Mouse (Mus musculus) gastrocnemius, adult 2 months (tissue): Measurements from ENCODE around the gene Psmd2. TPM values are rescaled to one million over a fixed set of nuclear protein-coding genes. Genes with fewer than 3 reads are reported as not detected.

Experiments
- DNase-seq: peaks from one replicate; pipeline ENCODE4 v3.0.0; 2022
- H3K27ac ChIP-seq: fragments of 200-600 bp; 2 replicates; pipeline ENCODE4 v1.8.1; 2022; ENCODE audit warnings: mild to moderate bottlenecking
- H3K4me3 ChIP-seq: fragments of 200-600 bp; 2 replicates; pipeline ENCODE4 v1.8.1; 2022; ENCODE audit warnings: mild to moderate bottlenecking, moderate library complexity
- CTCF ChIP-seq: fragments of 200-600 bp; IDR thresholded peaks from 2 replicates; pipeline ENCODE4 v1.8.1; 2022; ENCODE audit warnings: antibody characterized with exemption, mild to moderate bottlenecking, moderate library complexity
- intact Hi-C: fragments of 180-260 bp; cut with DNase I; formaldehyde crosslinking; loops from one replicate; pipeline ENCODE4 v1.15.1; 2025
- microRNA-seq: library from miRNA; unstranded; fragments of <30 nt; microRNA quantifications from one replicate; pipeline ENCODE4 v1.2.0, GENCODE M21; 2021
- total RNA-seq, 2 experiments: library from RNA; stranded (reverse); gene quantifications; 2 replicates each; pipeline ENCODE4 v1.2.3; 2021

The Psmd2 gene
- total RNA-seq, 2 experiments from 2014 or later, result 223 to 253 TPM

DNA sequence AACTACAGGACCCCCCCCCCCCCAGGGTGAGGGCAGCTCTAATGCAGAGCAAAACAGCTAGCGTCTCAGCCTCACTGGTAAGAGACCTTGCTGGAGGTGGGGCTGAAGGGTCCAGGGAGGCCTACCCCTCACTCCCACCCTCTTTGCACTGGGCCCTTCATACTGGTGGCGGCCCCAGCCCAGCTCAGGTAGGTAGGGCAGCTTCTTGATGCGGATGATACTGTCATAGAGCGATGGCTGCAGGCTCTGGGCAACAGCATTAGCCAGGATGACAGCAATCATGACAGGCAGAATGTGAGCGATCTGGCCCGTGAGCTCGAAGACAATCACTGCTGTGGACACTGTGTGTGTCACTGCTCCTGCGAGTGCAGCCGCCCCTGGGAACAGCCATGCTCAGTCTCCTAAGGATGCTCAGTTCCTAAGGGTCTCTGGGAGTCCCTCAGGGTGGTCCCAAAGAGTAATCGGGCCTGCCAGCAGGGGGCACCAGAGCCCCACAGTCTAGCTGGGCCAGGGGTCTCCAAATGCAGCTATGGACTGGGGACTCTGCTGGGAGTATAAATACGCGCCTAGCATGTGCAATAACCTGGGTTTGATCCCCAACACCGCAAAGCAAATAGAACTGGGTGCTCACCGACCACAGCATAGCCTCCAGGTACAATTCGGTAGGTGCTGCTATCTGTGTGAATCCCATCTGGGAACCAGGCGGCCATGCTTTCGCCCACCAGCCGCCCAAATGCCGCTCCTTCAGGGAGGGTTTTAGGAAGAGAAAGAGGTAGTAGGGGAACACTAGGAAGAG is 57.7 kb downstream of the Psmd2 start:
- intact Hi-C loops, result no loop called here
- Histone ChIP-seq H3K4me3 (no peak overlapping the region), H3K27ac (no peak overlapping the region)
- TF ChIP-seq CTCF, result peak; percentile 76
- DNase-seq, result peak; percentile 41

- intact Hi-C loops, result no loop called here
- no peak for TF ChIP-seq CTCF
- no peak for DNase-seq
- no peak overlapping the region for H3K27ac ChIP-seq
- no peak overlapping the region for H3K4me3 ChIP-seq
These were observed 58.9 kb downstream of the Psmd2 start for GRCm38 (mm10) chr16:20710370-20710769.

DNA sequence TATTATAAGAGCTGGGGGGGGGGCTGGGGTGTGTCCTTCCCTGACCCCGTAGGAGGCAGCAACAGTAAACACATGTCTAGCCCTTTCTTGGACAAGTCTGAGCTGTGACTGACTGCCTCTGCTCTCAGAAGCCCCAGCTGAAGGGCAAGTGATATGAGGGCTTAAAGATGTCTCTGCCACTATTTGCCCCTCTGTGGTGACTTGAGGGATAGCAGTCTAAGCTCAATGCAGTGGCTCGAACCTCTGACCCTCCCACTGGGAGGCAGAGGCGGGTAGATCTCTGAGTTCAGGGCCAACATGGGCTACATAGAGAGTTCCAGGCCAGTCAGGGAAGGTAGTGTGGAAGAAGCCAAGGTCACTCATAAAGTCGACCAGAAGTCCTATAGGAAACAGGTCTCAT is 59.4 kb downstream of the Psmd2 start:
- peak; percentile 15; the same call in 1 of the 2 replicates for TF ChIP-seq CTCF
- intact Hi-C loops, result no loop called here
- DNase-seq, result no peak
- H3K4me3 ChIP-seq, result no peak overlapping the region
- no peak overlapping the region for H3K27ac ChIP-seq

DNA sequence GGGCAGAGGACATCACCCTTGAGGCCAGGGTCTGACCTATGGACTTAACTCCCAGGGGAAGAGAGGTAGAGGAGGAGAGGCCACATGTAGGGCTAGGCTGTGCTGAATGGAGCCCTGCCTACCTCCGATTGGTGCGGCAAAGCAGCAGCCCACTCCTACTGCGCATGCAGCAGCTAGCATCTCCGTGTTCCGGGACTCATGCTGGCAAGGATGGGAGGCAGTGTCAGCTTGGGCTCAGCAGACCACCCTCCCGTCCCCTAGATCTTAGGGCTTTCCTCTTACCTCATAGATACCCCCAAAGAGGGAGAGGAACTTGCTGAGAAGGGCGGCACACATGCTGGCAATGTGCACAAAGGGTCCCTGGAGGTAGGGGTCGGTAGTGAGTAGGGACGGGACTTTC is 60.7 kb downstream of the Psmd2 start:
- Histone ChIP-seq H3K27ac (no peak overlapping the region), H3K4me3 (no peak overlapping the region)
- DNase-seq, result no peak
- intact Hi-C loops, result no loop called here
- TF ChIP-seq CTCF, result no peak

DNA sequence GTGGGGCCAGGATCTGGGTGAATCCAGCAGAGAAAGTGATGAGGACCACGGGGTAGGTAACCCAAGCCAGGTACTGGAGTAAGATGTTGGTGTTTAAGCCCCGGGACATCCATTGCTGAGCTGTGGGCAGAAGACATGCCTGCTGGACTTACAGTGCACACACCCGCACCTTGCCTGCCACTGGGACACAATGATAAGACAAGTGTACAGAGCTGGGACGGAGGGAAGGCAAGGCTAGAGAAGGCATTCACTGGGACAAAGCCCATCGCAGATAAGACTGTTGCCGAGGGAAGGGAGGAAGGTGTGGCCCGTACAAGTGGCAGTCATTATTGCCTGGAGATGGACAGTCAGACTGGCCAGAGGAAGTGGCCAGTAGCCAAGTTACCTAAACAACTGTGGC is 61.4 kb downstream of the Psmd2 start:
- intact Hi-C loops, result no loop called here

More for the DNA sequence above, 61.4 kb downstream of the Psmd2 start:
- H3K27ac ChIP-seq, result no peak overlapping the region
- no peak for DNase-seq
- no peak overlapping the region for H3K4me3 ChIP-seq
- TF ChIP-seq CTCF, result no peak

Small RNA genes lying within 50 kb of the gene (microRNA-seq; reads per million reads assigned to microRNA genes)
- gene Mir1224, result not detected

Other genes starting within 250 kb of the Psmd2 start
- gene Abcc5, start 225.3 kb upstream of the Psmd2 start, total RNA-seq, result 10 to 100 TPM; 54.4 to 66.0 TPM
- gene Eif2b5, start 152.8 kb upstream of the Psmd2 start, total RNA-seq, result 10 to 100 TPM; 55.7 to 62.8 TPM
- 10 to 100 TPM; 30.7 to 31.3 TPM for gene Dvl3, start 134.7 kb upstream of the Psmd2 start, total RNA-seq
- 100 to 1,000 TPM; 137 to 157 TPM for gene Ap2m1, start 116.2 kb upstream of the Psmd2 start, total RNA-seq
- gene Abcf3, start 103.1 kb upstream of the Psmd2 start, total RNA-seq, result 10 to 100 TPM; 59.8 to 70.7 TPM
- under 1 TPM; 0.08 to 0.20 TPM for gene Vwa5b2, start 62.2 kb upstream of the Psmd2 start, total RNA-seq
- 1 to 10 TPM; 3.4 to 6.3 TPM for gene Eef1akmt4, start 40.1 kb upstream of the Psmd2 start, total RNA-seq
- not detected for gene Gm49333, start 40.0 kb upstream of the Psmd2 start, total RNA-seq
- 10 to 100 TPM; 13.4 to 14.6 TPM for gene Alg3, start 39.9 kb upstream of the Psmd2 start, total RNA-seq
- gene Camk2n2, start 30.4 kb upstream of the Psmd2 start, total RNA-seq, result 1 to 10 TPM; 1.1 to 1.3 TPM
- gene Ece2, start 21.8 kb upstream of the Psmd2 start, total RNA-seq, result under 1 TPM in 1 of 2 experiments, not detected in 1; 0.42 TPM
- gene Eif4g1, start 16.7 kb downstream of the Psmd2 start, total RNA-seq, result 100 to 1,000 TPM; 428 to 462 TPM
- gene Fam131a, start 41.6 kb downstream of the Psmd2 start, total RNA-seq, result 10 to 100 TPM; 46.0 to 62.9 TPM
- 1 to 10 TPM; 7.6 to 9.2 TPM for gene Polr2h, start 66.0 kb downstream of the Psmd2 start, total RNA-seq
- gene Clcn2, start 66.1 kb downstream of the Psmd2 start, total RNA-seq, result 1 to 10 TPM in 1 of 2 experiments, under 1 TPM in 1; 0.89 to 1.0 TPM
- gene Chrd, start 81.5 kb downstream of the Psmd2 start, total RNA-seq, result 1 to 10 TPM; 2.9 to 3.6 TPM
- gene Thpo, start 82.9 kb downstream of the Psmd2 start, total RNA-seq, result 1 to 10 TPM; 5.1 to 6.3 TPM